Mouse (Mus musculus) lung, adult 2 months (tissue): ENCODE data around the gene Swi5. TPM values are rescaled to one million over a fixed set of nuclear protein-coding genes. Genes with fewer than 3 reads are reported as not detected.
"Not testable (repeated sequence)": the region's sequence is repeated elsewhere in the genome, so short reads cannot be mapped to it uniquely, and the experiment has no call there.

Source experiments
- DNase-seq: peaks from one replicate; pipeline ENCODE4 v3.0.0; 2022
- H3K4me1 ChIP-seq: fragments of 200-500 bp; 2 replicates; pipeline ENCODE4 v1.6.1; 2011; ENCODE audit warnings: low read length; ENCODE audit not compliant: control insufficient read depth, insufficient read depth
- H3K4me3 ChIP-seq: fragments of 200-500 bp; replicated peaks from 2 replicates; pipeline ENCODE3; 2011; ENCODE audit warnings: low read depth, mild to moderate bottlenecking, control low read depth, low read length; ENCODE audit errors: extremely low read depth
- CTCF ChIP-seq: fragments of 200-500 bp; IDR thresholded peaks from 2 replicates; pipeline ENCODE4 v1.5.1; 2011; ENCODE audit warnings: mild to moderate bottlenecking, low read length, control low read depth; ENCODE audit not compliant: insufficient read depth
- POLR2A ChIP-seq: fragments of 200-500 bp; IDR thresholded peaks from 2 replicates; pipeline ENCODE4 v1.6.1; 2011; ENCODE audit warnings: low read depth, mild to moderate bottlenecking, control low read depth, low read length, borderline replicate concordance; ENCODE audit errors: extremely low read depth
- WGBS: fragments of 180-500 bp; shearing (Covaris S2); methylation state at CpG from one replicate; pipeline ENCODE4 v1.1.7; 2018; 5-methylcytosine and 5-hydroxymethylcytosine counted together
- polyA plus RNA-seq: library from polyadenylated mRNA; depleted of rRNA; stranded (reverse); fragments of >200 nt; gene quantifications from 2 replicates; pipeline ENCODE4 v1.2.3, GENCODE M21; 2012

Gene Swi5
- polyA plus RNA-seq, 1 experiment = 135 TPM

- WGBS = 82% methylated on average over 4 of the region's 4 CpGs
- no peaks in the 10 kb centered on the region; the same call in none of the 2 replicates for H3K4me1 ChIP-seq
- TF ChIP-seq POLR2A (no peak), CTCF (no peak)
- no peak for DNase-seq
- H3K4me3 ChIP-seq = no peak overlapping the region
Observed at GRCm38 (mm10) chr2:32299469-32299868, 11.6 kb upstream of the Swi5 start.

GRCm38 (mm10) chr2:32295842-32296241, 8.0 kb upstream of the Swi5 start:
- not testable (repeated sequence) for DNase-seq, H3K4me1 ChIP-seq, H3K4me3 ChIP-seq
- 51% methylated on average over 2 of the region's 2 CpGs for WGBS

- WGBS = 68% methylated on average over 3 of the region's 3 CpGs
- TF ChIP-seq CTCF (no peak), POLR2A (no peak)
- no peak for DNase-seq
- Histone ChIP-seq H3K4me3 (no peak overlapping the region), H3K4me1 (peaks cover 3% of the 10 kb centered on the region)
Observed at GRCm38 (mm10) chr2:32295285-32295684, 7.4 kb upstream of the Swi5 start.

GRCm38 (mm10) chr2:32294348-32294747, 6.5 kb upstream of the Swi5 start:
- WGBS = 44% methylated on average over 8 of the region's 8 CpGs
- TF ChIP-seq CTCF = no peak
- Histone ChIP-seq H3K4me1 (peaks cover 6% of the 10 kb centered on the region), H3K4me3 (no peak overlapping the region)
- no peak for DNase-seq

GRCm38 (mm10) chr2:32289578-32289977, 1.7 kb upstream of the Swi5 start:
- TF ChIP-seq CTCF = no peak
- no peak for TF ChIP-seq POLR2A
- no peak for DNase-seq
- Histone ChIP-seq H3K4me1 (peaks cover 16% of the 10 kb centered on the region), H3K4me3 (peak overlapping the region; percentile 6)

- no peak for DNase-seq
- peaks cover 12% of the 10 kb centered on the region for H3K4me1 ChIP-seq
- under 1% methylated on average over 29 of the region's 29 CpGs for WGBS
- TF ChIP-seq CTCF (no peak), POLR2A (no peak)
- H3K4me3 ChIP-seq = peak overlapping the region; percentile 86
Observed at GRCm38 (mm10) chr2:32288371-32288931, 576 bp upstream of the Swi5 start.

GRCm38 (mm10) chr2:32287334-32287840, 488 bp downstream of the Swi5 start, which contains the start of gene Golga2:
Gene Golga2 (plus strand): TSS chr2:32287384.
- no peak for TF ChIP-seq CTCF
- DNase-seq = no peak
- WGBS = under 1% methylated on average over 20 of the region's 23 CpGs
- peak within 1 kb of the TSS; percentile 89 for H3K4me3 ChIP-seq
- peaks cover 12% of the 10 kb centered on the region for H3K4me1 ChIP-seq

GRCm38 (mm10) chr2:32283986-32284385, 3.9 kb downstream of the Swi5 start:
- Histone ChIP-seq H3K4me3 (no peak overlapping the region), H3K4me1 (peaks cover 7% of the 10 kb centered on the region)
- TF ChIP-seq POLR2A = no peak
- no peak for TF ChIP-seq CTCF
- no peak for DNase-seq
- WGBS = 72% methylated on average over 3 of the region's 3 CpGs

GRCm38 (mm10) chr2:32282727-32283126, 5.1 kb downstream of the Swi5 start:
- peak; percentile 52 for DNase-seq
- 90% methylated on average over 1 of the region's 1 CpGs for WGBS
- H3K4me1 ChIP-seq = peaks cover 6% of the 10 kb centered on the region
- TF ChIP-seq POLR2A (no peak), CTCF (peak; percentile 90)
- H3K4me3 ChIP-seq = no peak overlapping the region

GRCm38 (mm10) chr2:32282289-32282688, 5.6 kb downstream of the Swi5 start:
- no peak for DNase-seq
- WGBS = 54% methylated on average over 2 of the region's 2 CpGs
- TF ChIP-seq POLR2A (no peak), CTCF (no peak)
- peaks cover 6% of the 10 kb centered on the region for H3K4me1 ChIP-seq
- no peak overlapping the region for H3K4me3 ChIP-seq
